Mouse (Mus musculus) hindbrain, embryonic 13.5 days (tissue): Measurements from ENCODE around the gene Prdm11. TPM values are rescaled to one million over a fixed set of nuclear protein-coding genes. Genes with fewer than 3 reads are reported as not detected.

Experiments used
- ATAC-seq: fragments of 200-750 bp; cut with Nextera tagmentation; 2 replicates; pipeline ENCODE4 v1.8.0; 2017; ENCODE audit warnings: moderate TSS enrichment; ENCODE audit not compliant: low FRiP score
- H3K27ac ChIP-seq: fragments of 300-500 bp; sonication (generic); 2 replicates; pipeline ENCODE4 v1.5.1; 2015; ENCODE audit warnings: inconsistent platforms, mild to moderate bottlenecking, moderate library complexity
- H3K27me3 ChIP-seq: fragments of 300-500 bp; sonication (generic); 2 replicates; pipeline ENCODE4 v1.6.1; 2015; ENCODE audit warnings: mild to moderate bottlenecking, inconsistent platforms
- H3K36me3 ChIP-seq: fragments of 300-500 bp; sonication (generic); 2 replicates; pipeline ENCODE4 v1.6.1; 2015; ENCODE audit warnings: mild to moderate bottlenecking, inconsistent platforms
- H3K4me1 ChIP-seq: fragments of 300-500 bp; sonication (generic); replicated peaks from 2 replicates; pipeline ENCODE4 v1.6.1; 2015; ENCODE audit warnings: inconsistent platforms
- H3K4me2 ChIP-seq: fragments of 300-500 bp; sonication (generic); 2 replicates; pipeline ENCODE4 v1.6.1; 2015; ENCODE audit warnings: inconsistent platforms, mild to moderate bottlenecking, moderate library complexity
- H3K4me3 ChIP-seq: fragments of 300-500 bp; sonication (generic); 2 replicates; pipeline ENCODE4 v1.5.1; 2015; ENCODE audit warnings: mild to moderate bottlenecking, inconsistent platforms
- H3K9ac ChIP-seq: fragments of 300-500 bp; sonication (generic); 2 replicates; pipeline ENCODE4 v1.6.1; 2015; ENCODE audit warnings: mild to moderate bottlenecking, inconsistent platforms
- H3K9me3 ChIP-seq: fragments of 300-500 bp; sonication (generic); 2 replicates; pipeline ENCODE4 v1.6.1; 2016; ENCODE audit warnings: inconsistent platforms
- WGBS: fragments of 180-500 bp; shearing (Covaris S2); methylation state at CpG from one replicate; pipeline ENCODE4 v1.1.7; 2015; 5-methylcytosine and 5-hydroxymethylcytosine counted together
- polyA plus RNA-seq: library from polyadenylated mRNA; unstranded; fragments of >200 nt; fragmentation: Nextera tagmentation; extraction: Ambion mirVana; gene quantifications from 2 replicates; pipeline ENCODE4 v1.2.1, GENCODE M21; 2015

The Prdm11 gene
- polyA plus RNA-seq, 1 experiment from 2014 or later = 1.9 TPM

- Histone ChIP-seq H3K4me3 (no peak overlapping the region), H3K9me3 (no peaks in the 10 kb centered on the region), H3K27me3 (no peaks in the 10 kb centered on the region), H3K36me3 (0 out of 2 replicates have a peak, but pooled peaks cover 6% of the 10 kb centered on the region), H3K27ac (no peak overlapping the region), H3K4me1 (peaks cover 49% of the 10 kb centered on the region), H3K4me2 (no peak overlapping the region), H3K9ac (0 out of 2 replicates have a peak overlapping the region, but pooled peaks have one; percentile 15)
- WGBS = 59% methylated on average over 6 of the region's 6 CpGs
- ATAC-seq = no peak
Measured at GRCm38 (mm10) chr2:93041470-93041869, 4.5 kb downstream of the Prdm11 start.

DNA sequence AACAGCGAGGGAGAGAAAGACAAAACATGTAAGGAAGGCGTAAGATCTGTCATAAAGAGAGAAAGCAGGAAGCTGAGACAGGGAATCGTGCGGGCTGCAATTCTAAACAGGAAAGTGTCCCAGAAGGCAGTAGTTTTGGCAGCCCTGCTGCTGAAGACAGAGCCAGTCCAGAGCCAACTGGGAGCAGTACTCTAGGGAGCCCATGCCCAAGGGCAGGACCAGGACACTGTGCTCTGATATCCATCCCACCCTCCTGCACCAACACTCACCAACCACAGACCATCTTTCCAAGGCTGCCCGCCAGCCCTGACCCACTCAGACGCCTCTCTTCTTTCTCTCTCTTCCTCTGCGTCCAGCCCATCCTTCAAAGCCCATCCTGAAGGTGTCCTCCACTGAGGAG, 5.1 kb downstream of the Prdm11 start:
- ATAC-seq = no peak
- peaks cover 53% of the 10 kb centered on the region for H3K4me1 ChIP-seq
- 0 out of 2 replicates have a peak overlapping the region, but pooled peaks have one; percentile 24 for H3K27ac ChIP-seq
- 80% methylated on average over 7 of the region's 7 CpGs for WGBS
- H3K4me2 ChIP-seq = no peak overlapping the region
- H3K9ac ChIP-seq = 0 out of 2 replicates have a peak overlapping the region, but pooled peaks have one; percentile 15
- 0 out of 2 replicates have a peak, but pooled peaks cover 6% of the 10 kb centered on the region for H3K36me3 ChIP-seq
- no peak overlapping the region for H3K4me3 ChIP-seq
- H3K9me3 ChIP-seq = no peaks in the 10 kb centered on the region
- no peaks in the 10 kb centered on the region for H3K27me3 ChIP-seq

GRCm38 (mm10) chr2:93039706-93040105, 6.3 kb downstream of the Prdm11 start:
- Histone ChIP-seq H3K9ac (no peak overlapping the region), H3K27me3 (no peaks in the 10 kb centered on the region), H3K27ac (no peak overlapping the region), H3K36me3 (0 out of 2 replicates have a peak, but pooled peaks cover 6% of the 10 kb centered on the region), H3K9me3 (no peaks in the 10 kb centered on the region), H3K4me1 (peaks cover 55% of the 10 kb centered on the region), H3K4me3 (no peak overlapping the region), H3K4me2 (no peak overlapping the region)
- 92% methylated on average over 5 of the region's 5 CpGs for WGBS
- no peak for ATAC-seq

GRCm38 (mm10) chr2:93039043-93039442, 6.9 kb downstream of the Prdm11 start:
- no peak for ATAC-seq
- H3K36me3 ChIP-seq = 0 out of 2 replicates have a peak, but pooled peaks cover 6% of the 10 kb centered on the region
- H3K9ac ChIP-seq = no peak overlapping the region
- no peak overlapping the region for H3K27ac ChIP-seq
- no peaks in the 10 kb centered on the region for H3K9me3 ChIP-seq
- peaks cover 48% of the 10 kb centered on the region for H3K4me1 ChIP-seq
- 87% methylated on average over 3 of the region's 3 CpGs for whole genome bisulfite sequencing
- no peak overlapping the region for H3K4me3 ChIP-seq
- no peak overlapping the region for H3K4me2 ChIP-seq
- no peaks in the 10 kb centered on the region for H3K27me3 ChIP-seq

DNA sequence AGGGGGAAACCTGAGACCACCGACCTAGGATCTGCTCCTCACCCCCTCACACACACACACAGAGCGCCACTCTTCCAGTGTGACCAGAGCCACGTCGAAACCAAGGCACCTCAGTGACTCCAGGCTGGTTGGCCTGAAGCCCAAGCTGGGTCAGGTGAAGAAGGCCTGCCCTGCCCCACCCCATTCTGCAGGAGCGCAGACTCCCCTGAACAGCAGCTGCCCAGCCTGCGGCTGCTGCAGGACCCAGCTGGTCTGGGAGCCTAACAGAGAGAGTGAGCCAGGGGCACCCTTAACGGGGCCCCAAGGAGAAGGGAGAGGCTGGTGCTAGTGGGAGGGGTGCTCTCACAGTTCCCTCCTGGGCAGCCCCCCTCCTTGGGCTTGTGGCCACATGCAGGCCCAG, 10.3 kb downstream of the Prdm11 start:
- H3K36me3 ChIP-seq = no peaks in the 10 kb centered on the region
- H3K27ac ChIP-seq = peak overlapping the region; percentile 23; the same call in 1 of the 2 replicates
- H3K9me3 ChIP-seq = no peaks in the 10 kb centered on the region
- no peak for ATAC-seq
- 42% methylated on average over 7 of the region's 7 CpGs for WGBS
- peak overlapping the region; percentile 39; the same call in 1 of the 2 replicates for H3K9ac ChIP-seq
- H3K27me3 ChIP-seq = no peaks in the 10 kb centered on the region
- H3K4me1 ChIP-seq = peaks cover 49% of the 10 kb centered on the region
- no peak overlapping the region for H3K4me2 ChIP-seq
- no peak overlapping the region for H3K4me3 ChIP-seq

DNA sequence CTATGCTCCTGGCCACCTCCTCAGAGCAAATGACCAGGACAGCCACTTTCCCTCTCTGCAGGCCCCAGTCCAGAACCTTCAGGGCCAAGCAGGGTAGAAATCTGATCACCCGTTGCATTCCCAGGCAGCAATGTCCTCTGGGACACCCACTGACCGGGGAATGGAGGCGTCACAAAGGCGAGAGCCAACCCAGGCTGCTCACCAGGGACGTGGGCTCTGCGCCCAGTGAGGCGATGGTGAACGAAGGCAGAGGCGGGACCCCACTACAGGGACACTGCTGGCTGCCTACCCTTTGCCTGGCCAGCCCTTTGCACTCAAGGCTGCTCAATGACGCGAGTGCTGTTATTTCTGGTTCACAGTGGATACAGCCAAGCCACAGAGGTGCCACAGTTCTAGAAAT, 13.3 kb downstream of the Prdm11 start:
- 72% methylated on average over 11 of the region's 11 CpGs for WGBS
- peaks cover 59% of the 10 kb centered on the region for H3K4me1 ChIP-seq
- ATAC-seq = no peak

GRCm38 (mm10) chr2:93032049-93032448, 13.9 kb downstream of the Prdm11 start:
- Histone ChIP-seq H3K4me1 (peaks cover 59% of the 10 kb centered on the region), H3K27ac (no peak overlapping the region; the same call in 1 of the 2 replicates), H3K9me3 (no peaks in the 10 kb centered on the region), H3K4me2 (no peak overlapping the region), H3K36me3 (no peaks in the 10 kb centered on the region), H3K4me3 (no peak overlapping the region), H3K9ac (no peak overlapping the region), H3K27me3 (no peaks in the 10 kb centered on the region)
- no peak for ATAC-seq
- 55% methylated on average over 8 of the region's 8 CpGs for WGBS

More for the DNA sequence above, 13.3 kb downstream of the Prdm11 start:
- Histone ChIP-seq H3K36me3 (no peaks in the 10 kb centered on the region), H3K27me3 (no peaks in the 10 kb centered on the region), H3K9ac (no peak overlapping the region), H3K4me2 (no peak overlapping the region), H3K4me3 (no peak overlapping the region), H3K9me3 (no peaks in the 10 kb centered on the region), H3K27ac (no peak overlapping the region)

DNA sequence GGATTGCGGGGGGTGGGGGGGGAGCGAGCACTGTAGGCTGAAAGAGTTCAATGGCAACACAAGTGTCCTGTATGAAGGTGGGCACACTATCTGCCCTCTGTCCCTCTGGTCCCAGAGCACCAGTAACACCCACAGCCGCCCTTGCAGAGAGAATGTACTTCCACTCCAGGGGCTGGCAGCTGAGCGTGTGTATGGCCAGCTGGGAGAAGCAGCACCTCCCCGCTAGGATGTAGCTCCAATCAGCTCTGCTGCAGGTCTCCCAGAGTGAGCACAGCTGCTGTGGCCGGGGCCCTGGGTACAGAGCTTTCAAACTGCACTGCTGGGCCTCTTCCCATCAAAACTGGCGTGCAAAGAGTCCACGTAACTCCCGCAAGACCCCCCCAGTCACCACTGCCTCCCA, 14.9 kb downstream of the Prdm11 start:
- no peak overlapping the region for H3K4me2 ChIP-seq
- peaks cover 51% of the 10 kb centered on the region for H3K4me1 ChIP-seq
- H3K9me3 ChIP-seq = no peaks in the 10 kb centered on the region
- no peak overlapping the region for H3K4me3 ChIP-seq
- H3K36me3 ChIP-seq = no peaks in the 10 kb centered on the region
- H3K27me3 ChIP-seq = no peaks in the 10 kb centered on the region
- no peak overlapping the region for H3K27ac ChIP-seq
- H3K9ac ChIP-seq = no peak overlapping the region
- no peak for ATAC-seq
- WGBS = 66% methylated on average over 9 of the region's 9 CpGs

GRCm38 (mm10) chr2:93030101-93030500, 15.9 kb downstream of the Prdm11 start:
- H3K36me3 ChIP-seq = no peaks in the 10 kb centered on the region
- H3K9ac ChIP-seq = 0 out of 2 replicates have a peak overlapping the region, but pooled peaks have one; percentile 15
- no peak for ATAC-seq
- H3K27me3 ChIP-seq = no peaks in the 10 kb centered on the region
- H3K4me2 ChIP-seq = no peak overlapping the region
- H3K4me1 ChIP-seq = peaks cover 42% of the 10 kb centered on the region
- H3K9me3 ChIP-seq = no peaks in the 10 kb centered on the region
- no peak overlapping the region for H3K4me3 ChIP-seq
- no peak overlapping the region for H3K27ac ChIP-seq
- 63% methylated on average over 6 of the region's 6 CpGs for WGBS

DNA sequence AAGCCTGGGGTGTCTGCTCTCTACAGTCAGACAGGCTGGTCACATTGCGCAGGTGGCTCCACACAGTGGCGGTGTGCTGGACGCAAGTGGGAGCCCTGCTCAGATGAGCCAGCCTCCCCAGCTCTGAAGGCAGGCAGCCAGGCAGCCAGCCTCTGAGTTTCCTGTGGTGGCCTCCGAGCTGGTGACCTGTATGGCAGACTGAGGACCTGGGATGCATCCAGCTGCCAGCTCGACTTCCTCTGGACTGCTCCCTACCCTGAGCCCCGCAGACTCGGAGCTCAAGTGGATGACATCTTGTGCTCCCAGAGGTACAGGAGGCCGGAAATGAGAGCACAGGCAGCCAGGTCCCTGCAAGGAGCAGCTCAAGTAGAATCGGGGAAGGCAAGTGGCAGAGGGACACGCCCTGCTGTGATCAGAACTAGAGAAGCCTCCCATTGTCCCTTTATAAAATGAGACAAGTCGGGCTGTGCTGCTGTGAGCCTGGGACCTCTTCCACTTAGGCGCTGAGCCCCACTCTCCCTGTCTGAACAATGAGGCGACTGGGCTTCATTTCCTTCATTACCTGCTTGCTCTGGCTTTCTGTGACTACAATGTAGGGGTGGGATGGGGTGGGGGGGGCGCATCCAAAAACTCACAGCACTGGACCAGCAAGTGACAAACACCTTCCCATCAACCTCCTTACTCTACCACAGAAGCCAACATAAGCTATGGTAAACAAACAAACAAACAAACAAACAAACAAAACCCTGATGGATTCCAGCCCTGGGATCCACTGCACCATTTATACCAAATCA, 16.5 kb downstream of the Prdm11 start:
- peaks cover under 1% of the 10 kb centered on the region; the same call in 1 of the 2 replicates for H3K36me3 ChIP-seq
- ATAC-seq = no peak

GRCm38 (mm10) chr2:93028865-93029264, 17.1 kb downstream of the Prdm11 start:
- H3K4me1 ChIP-seq = peaks cover 42% of the 10 kb centered on the region
- H3K9ac ChIP-seq = no peak overlapping the region
- no peaks in the 10 kb centered on the region for H3K27me3 ChIP-seq
- no peak overlapping the region for H3K4me2 ChIP-seq
- H3K36me3 ChIP-seq = peaks cover 6% of the 10 kb centered on the region
- no peak for ATAC-seq
- H3K27ac ChIP-seq = no peak overlapping the region
- H3K4me3 ChIP-seq = no peak overlapping the region
- 73% methylated on average over 6 of the region's 6 CpGs for WGBS
- no peaks in the 10 kb centered on the region for H3K9me3 ChIP-seq

More for the DNA sequence above, 16.5 kb downstream of the Prdm11 start:
- H3K27me3 ChIP-seq = no peaks in the 10 kb centered on the region
- peak overlapping the region; percentile 25; the same call in 1 of the 2 replicates for H3K9ac ChIP-seq
- no peak overlapping the region for H3K4me2 ChIP-seq
- no peak overlapping the region for H3K4me3 ChIP-seq
- peaks cover 42% of the 10 kb centered on the region for H3K4me1 ChIP-seq
- WGBS = 43% methylated on average over 14 of the region's 14 CpGs
- H3K9me3 ChIP-seq = no peaks in the 10 kb centered on the region
- peak overlapping the region; percentile 20; the same call in 1 of the 2 replicates for H3K27ac ChIP-seq

DNA sequence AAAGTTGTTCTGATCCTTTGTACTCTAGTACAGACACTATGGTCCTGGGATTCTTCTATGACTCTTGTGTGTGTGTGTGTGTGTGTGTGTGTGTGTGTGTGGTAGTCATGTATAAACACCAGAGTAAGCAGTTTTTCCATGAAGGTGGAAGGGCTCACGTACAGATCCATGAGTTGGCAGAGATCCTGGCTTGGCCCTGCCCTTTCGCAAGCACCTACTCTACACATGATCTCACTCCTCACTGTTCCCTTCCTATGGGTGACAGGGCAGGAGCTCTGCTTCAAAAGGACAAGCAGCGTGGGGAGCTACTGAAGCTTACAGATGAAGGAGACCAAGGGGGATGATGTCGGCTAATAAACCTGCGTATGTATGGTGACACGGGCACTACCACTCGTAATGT, 18.3 kb downstream of the Prdm11 start:
- Histone ChIP-seq H3K9ac (no peak overlapping the region), H3K27me3 (no peaks in the 10 kb centered on the region), H3K4me3 (no peak overlapping the region), H3K4me2 (no peak overlapping the region), H3K9me3 (peaks cover 6% of the 10 kb centered on the region), H3K27ac (no peak overlapping the region), H3K4me1 (peaks cover 38% of the 10 kb centered on the region), H3K36me3 (peaks cover 17% of the 10 kb centered on the region)
- WGBS = 95% methylated on average over 7 of the region's 7 CpGs
- no peak for ATAC-seq
